Mouse (Mus musculus) liver, adult (tissue): ENCODE results near the gene Gtpbp6.

Experiments used
- GATA4 ChIP-seq: IDR thresholded peaks from 2 replicates; pipeline ENCODE4 v1.6.1; 2014; ENCODE audit warnings: mild to moderate bottlenecking, low read length; ENCODE audit not compliant: insufficient replicate concordance

Gene Gtpbp6

DNA sequence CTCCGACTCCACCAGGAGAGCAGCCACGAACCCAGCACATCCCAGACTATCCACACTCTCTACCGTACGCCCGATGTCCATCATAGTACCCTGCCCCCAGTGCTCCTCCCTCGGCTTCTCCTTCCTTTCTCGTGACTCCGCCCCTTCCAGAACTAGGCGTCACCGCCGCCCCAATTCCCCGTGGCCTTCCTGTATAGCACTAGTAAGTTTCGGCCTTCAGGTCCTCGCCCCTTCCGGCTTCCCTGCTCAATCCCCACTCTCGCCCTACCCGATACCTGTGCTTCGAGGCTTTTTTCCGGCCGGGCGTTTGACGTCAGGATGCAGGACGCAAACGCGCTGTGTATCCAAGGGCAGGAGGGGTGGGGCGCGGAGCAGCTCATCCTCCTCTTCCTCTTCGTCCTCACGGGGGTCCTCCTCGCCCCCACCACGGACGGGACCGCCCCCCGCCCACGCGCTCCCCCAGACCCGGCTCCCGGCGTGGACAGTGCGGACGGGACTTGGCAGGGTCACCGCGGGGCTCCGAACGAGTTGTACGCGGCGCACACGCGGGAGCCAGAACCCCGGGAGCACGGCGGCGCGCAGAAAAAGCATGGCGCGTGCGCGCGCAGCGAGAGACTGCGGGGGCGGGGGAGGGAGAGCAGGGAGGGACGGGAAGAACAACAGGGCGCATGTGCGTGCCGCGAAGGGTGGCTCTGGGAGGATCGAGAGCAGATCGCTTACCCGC is at the start of gene Gtpbp6:
Gtpbp6 (minus strand) TSS at position 617 of the 724 bp plus-strand sequence.
- no peak for TF ChIP-seq GATA4

DNA sequence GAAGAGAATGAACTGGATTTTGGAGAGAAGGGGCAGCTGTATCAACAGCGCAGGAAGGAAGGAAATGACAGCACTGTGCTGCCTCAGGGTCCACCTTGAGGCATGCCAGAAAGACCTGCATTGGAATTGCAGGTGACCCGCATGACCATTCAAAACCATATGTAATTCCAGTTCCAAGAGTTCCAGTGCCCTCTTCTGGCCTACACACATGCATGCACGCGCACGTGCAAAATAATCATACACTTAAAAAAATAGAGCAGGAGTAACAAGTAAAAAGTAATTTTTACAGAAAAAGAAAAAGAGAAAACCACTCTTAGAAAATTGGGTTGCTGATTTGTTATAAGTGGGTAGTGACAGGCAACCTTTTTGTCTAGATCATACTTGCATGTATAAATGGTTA is 35.0 kb upstream of the Gtpbp6 start:
- TF ChIP-seq GATA4 = no peak

DNA sequence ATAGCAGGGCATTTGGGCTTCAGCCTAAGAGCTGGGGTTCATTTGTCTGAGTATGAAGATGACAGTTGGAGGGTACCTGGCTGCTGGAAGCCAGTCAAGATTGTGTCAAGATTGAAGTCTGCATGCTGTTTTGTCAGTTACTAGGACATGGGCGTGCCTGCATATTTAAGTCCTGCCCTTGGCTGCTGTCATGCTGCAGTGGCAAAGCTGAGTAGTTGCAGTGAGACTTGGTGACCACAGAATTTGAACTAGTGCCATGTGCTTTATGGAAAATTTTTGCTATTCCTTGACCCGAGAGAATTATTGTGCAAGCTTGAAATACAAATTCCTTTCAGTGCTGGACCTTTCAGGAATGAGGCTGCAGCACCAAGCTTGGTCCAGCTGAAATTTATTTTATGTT is 34.3 kb upstream of the Gtpbp6 start:
- no peak for TF ChIP-seq GATA4

DNA sequence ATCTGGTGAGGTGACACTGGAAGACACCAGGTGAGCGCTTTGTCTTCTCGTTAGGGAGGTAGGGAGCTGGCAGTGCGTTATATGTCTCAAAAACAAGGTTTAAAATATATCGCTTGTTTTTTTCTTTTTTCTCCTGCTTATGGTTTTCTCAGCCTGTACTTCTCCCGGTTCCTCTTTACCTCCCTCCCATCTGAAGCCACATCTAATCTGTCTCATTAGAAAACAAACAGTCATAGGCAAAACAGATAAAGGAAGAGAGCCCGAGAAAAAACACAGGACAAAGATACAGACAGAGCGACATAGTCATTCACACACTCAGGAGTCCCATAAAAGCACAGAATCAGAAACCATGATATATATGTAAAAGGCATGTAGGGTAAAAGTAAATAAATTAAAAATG is 32.4 kb upstream of the Gtpbp6 start:
- TF ChIP-seq GATA4 = no peak

DNA sequence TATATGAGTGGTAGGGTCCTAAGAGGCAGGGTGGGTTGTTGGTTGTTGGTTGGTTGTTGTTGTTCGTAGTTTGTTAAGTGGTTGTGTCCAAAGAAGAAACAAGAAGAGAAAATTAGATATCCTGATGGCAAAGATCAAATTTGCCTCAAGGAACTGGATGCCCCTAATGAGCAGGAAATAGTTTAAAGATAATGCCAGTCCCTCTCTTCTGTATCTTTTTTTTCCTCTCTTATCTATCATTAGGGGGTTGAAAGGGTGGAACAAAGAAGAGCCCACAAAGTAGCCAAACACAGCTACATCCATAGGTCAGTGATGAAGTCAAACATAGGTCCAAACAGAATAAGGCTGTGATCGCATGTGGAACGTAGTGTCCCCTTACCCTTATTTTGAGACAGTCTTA is 31.3 kb upstream of the Gtpbp6 start:
- no peak for TF ChIP-seq GATA4

DNA sequence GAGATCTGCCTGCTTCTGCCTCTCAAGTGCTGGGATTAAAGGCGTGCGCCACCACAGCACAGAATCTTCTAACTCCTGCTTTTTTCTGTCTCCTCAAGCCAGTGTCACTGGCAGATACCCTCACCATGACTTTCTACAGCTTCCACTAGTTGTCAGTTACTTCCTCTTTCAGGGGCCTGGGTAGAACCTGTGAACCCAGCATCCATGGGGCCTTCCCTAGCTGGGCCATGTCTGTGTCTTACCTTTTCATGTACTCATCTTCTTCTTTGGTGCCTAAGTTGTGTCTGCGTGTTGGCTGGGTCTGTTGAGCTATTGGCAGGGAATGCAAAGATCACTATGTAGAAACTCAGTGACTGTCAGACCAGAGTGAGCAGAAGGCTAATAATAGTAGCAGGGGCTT is 29.8 kb upstream of the Gtpbp6 start:
- TF ChIP-seq GATA4 = no peak

DNA sequence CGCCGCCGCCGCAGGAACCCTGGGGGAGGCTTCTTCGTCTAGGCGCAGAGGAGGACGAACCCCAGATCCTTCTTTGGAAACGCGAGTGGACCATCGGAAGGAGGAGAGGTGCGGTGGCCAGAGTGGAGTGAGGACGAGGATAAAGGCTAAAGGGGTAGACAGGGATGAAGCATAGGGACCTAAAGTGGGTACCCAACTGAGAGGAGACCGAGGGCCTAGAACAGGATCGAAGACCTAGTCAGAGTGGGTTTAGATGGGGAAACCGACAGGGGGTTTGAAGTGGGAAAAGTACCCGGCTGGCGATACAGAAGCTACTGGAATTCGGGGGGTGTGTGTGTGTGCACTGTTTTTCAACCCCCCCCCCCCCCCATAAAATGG is 28.1 kb upstream of the Gtpbp6 start:
- no peak for TF ChIP-seq GATA4

DNA sequence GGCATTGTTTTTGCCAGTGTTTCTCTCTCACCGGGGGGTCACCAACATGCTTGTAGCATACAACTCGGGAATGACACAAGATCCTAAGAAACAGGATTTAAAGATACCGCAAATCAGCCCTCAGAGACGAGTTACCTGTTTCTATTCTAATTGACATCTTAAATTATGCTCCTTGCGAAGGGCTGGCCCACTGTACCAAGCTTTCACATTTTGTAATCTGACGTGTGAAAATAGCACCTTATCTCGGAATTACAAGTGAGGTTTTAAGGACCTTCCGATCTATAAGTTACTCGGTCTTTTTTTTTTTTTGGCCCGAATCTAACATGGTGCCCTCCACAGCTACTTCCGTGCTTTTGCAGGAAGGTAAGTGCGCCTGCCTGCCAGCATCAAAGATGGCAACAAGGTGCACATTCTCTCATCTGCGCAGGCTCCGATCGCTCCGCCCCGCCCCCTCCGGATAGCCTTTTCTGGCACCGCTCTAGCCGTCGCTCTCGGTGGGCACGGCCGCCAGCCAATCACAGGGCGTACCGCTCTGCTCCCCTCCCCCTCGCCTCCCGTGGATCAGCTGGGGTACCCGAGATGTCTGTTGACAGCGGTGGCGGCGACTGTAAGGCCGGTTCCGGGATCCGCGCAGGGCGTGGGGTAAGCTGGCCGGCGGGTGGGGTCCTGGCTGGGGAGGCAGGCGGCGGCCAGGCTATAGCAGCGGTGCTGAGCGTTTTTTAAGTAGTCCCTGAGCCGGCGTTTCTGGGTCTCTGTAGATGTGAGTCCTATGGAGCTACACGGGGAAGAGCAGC is 27.5 kb upstream of the Gtpbp6 start, which contains the start of gene Chfr:
Chfr (plus strand) TSS at position 550 of the 794 bp plus-strand sequence.
- peak; percentile 29; the same call in 1 of the 2 replicates for TF ChIP-seq GATA4

DNA sequence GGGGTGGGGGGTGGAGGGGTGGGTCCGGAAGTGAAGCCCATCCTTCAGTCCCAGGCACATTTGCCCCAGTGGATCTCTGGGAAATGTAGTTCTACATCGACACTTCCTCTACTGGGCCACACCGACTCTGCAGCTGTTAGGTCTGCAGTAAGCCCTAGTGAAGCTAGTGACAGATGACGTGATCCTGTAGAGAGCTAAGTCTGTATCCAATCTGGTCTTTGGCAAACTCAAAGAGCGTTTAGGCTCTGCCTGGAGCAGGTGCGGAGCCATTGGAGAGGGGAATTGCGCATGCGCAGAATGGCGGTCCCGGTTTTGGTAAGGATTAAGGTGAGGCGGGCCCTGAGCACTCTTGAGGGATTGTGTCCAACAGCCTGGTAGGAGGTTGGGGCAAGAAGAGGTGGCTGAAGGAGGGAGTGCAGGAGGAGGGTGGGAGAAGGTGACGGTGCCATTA is 2.0 kb upstream of the Gtpbp6 start, which contains the start of gene Zfp605:
Zfp605 (plus strand) TSS at position 102 of the 451 bp plus-strand sequence.
- TF ChIP-seq GATA4 = no peak

DNA sequence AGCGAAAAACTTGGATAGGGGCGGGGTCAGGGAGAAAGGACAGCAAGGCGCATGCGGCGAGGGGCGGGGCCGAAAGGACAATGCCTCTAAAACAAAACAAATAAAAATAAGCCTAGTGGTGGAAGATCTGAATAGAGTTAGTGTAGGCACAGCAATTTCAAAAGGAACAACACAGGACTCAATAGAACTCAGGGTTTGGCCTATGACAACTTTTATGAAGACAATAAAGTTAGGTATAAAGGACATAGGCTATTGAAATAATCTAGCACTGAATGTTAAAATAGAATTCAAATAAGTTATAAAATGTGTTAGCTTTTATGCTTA is 270 bp upstream of the Gtpbp6 start:
- TF ChIP-seq GATA4 = no peak

DNA sequence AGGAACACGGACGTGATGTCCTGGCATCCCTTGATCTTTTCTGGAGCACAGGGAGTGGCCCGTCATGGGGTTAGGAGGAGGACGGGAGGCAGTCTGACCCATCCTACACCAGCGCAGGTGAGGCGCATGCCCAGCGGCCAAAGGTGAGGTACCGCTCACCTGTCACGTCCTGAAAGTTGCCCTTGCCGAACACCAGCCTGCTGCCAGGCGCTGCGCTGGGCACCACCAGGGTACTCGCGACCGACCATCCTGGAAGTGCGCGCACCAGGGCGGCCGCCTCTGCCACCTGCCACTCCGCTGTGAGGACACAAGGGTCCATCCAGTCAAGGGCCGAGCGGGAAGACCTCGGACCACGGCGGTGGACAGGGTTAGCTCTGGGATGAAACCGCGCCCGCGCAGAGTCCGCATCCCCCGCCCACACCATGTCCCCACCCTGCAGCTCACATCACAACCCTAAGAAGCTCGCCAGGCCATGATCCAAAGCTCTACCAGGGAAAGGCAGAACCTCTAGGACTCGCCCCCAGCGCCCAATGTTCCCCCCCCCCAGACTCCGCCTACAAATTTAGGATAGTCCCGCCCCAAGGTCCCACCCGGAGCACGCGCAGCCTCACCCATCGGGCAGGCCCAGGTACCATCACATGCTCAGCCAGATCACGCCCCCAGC is 964 bp downstream of the Gtpbp6 start:
- no peak for TF ChIP-seq GATA4

DNA sequence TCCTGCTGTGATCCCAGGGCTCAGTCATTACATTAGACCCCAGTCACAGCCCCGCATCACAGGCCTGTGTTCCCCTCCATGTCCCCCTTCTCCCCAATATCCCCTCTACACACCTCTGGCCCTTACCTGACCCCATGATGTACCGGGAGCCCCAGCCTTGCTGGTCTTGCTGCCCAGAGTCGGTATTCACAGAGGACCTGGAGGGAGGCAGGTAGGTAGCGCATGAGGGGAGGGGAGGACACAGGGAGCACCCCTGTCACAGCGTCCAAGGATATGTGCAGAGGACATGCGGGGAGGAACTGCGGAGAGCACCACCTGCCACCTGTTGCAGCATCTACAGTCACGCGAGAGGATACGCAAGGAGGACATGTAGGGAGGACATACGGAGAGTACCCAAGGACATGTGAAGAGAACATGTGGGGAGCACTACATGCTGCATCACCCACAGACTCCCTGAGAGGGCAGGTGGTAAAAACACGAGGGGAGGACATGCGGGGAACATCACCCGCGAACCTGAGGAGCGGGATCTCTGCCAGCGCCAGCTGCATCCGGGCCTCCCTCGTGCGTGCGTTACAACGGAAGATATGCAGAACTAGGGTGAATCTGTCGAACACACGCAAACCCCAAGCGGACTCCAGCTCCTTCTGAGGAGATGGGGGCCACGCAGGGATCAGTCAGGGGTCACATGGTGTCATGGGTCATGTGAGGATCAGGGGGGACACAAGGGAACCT is 1.7 kb downstream of the Gtpbp6 start:
- no peak for TF ChIP-seq GATA4

DNA sequence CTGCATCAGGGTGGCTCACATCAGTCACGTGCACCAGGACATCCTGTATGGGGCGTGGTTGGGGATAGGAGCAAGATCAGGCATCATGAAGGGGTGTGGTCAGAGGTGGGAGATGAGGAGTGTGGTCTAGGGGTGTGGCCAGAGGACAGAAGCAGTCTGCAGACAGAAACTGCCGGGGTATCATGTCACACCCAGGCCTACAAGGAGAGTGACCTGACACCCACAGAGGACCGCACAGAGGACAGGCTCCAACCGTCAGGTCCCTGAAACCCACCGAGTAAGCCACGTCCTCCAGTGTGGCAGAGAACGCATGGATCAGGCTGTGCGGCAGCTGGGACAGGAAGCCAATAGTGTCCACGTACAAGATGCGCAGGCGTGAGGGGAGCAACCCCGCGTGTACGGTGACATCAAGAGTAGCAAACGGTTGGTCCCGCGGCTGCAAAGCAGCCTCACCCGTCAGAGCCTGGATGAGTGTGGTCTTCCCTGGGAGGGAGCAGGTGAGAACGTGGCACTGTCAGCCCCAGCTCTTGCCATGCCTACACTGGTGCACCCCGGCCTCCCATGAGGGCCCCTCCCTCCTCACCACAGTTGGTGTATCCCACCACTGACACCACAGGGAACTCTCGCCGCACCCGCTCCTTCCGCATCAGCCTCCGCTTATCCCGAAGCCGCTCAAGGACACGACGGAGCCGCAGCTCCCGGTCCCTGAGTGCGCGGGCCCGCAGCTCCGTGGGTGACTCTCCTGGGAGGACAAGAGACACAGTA is 3.2 kb downstream of the Gtpbp6 start:
- no peak for TF ChIP-seq GATA4

DNA sequence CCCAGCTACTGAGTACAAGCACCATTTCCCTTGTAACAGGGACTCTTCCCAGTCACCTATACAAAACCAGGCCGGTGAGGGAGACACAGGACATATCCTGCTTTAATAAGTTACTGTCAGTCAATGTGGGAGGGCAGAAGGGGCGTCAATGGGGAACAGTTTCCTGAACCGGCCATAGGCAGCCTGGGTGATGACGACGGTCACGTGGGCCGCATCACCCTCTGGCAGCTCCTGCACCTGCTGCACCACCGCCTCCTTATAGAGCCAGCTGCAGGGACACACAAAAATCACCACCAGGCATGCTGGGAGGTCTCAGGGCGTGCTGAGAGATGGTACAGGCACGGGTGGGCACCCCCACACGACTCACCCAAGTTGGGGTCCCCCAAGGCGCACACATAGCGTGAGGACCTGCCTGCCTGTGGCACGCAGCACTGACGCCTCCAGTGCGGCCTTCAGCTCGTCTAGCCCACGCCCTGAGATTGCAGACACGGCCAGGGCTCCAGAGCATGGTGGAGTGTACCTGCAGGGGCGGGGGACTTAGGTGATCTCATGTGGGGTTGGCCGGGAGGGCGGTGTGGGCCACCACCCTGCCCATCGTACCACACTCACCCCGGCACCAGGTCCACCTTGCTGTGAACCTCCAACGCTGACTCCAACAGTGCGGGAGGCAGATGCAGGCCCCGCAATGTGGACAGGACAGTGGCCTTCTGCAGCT is 3.9 kb downstream of the Gtpbp6 start:
- no peak for TF ChIP-seq GATA4
